Mouse (Mus musculus) left cerebral cortex, postnatal 25 days (tissue): ENCODE results near the gene Tmem108. TPM values are rescaled to one million over a fixed set of nuclear protein-coding genes. Genes with fewer than 3 reads are reported as not detected.

ENCODE experiments used
- DNase-seq, 2 experiments: peaks; one replicate each; pipeline ENCODE4 v3.0.0; 2022; ENCODE audit warnings: low spot score in 2 of 2, mixed read lengths in 1 of 2
- intact Hi-C: fragments of 180-260 bp; cut with DNase I; formaldehyde crosslinking; loops from one replicate; pipeline ENCODE4 v1.15.1; 2025
- total RNA-seq, 2 experiments: library from RNA; stranded (reverse); gene quantifications; 2 replicates each; pipeline ENCODE4 v1.2.3; 2021

Gene Tmem108
- total RNA-seq, 2 experiments from 2014 or later = 30.4 to 31.4 TPM

DNA sequence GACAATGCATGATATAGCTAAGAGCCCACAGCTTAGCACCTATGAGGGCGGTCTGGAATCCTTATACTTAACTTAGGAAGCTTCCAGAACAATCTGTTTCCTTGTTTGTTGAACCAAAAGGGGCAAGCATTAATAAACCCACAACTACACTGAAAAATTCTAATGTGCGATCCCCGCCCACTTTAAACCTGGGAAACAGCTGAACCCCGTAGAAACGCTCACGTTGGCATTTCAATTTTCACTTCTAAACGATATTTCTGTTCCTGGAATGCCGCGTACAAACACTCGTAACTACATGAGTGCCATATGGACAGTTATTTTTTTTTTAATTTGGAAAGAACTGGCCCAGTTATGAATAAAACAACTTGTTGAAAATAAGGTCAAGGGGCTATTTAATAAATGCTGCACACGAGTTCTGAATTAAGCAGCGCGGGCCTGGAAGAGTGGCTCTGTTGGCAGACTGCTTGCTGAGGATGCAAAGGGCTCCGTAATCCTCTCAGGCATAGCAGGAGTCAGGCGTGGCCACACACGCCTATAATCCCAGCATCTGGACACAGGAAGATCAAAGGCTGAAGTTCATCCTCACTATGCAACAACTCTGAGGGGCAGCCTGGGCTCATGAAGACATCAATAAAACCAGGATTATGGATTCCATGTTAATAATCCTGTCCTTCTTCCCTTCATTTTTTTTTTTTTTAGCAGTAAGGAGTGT, 34.7 kb downstream of the Tmem108 start:
- intact Hi-C loops = no loop called here
- DNase-seq = peak; percentile 31 to 42

DNA sequence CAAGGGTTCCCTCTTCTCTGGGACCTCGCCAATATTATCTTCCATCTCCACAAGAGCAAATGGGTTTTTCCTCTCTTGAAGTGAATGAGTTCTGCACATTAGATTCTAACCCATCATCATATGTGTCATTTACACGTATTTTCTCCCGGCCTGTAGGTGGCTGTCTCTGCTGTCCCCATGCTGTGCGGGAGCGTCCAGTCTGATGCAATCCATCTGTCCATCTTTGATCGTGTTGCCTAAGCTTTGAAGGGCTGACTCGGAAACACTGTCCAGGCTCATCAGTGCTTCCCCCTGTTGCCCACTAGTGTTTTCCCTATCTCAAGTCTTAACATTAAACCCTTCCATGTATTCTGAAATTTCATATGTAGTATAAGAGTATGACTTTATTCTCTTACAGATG, 36.1 kb downstream of the Tmem108 start:
- intact Hi-C loops = no loop called here

DNA sequence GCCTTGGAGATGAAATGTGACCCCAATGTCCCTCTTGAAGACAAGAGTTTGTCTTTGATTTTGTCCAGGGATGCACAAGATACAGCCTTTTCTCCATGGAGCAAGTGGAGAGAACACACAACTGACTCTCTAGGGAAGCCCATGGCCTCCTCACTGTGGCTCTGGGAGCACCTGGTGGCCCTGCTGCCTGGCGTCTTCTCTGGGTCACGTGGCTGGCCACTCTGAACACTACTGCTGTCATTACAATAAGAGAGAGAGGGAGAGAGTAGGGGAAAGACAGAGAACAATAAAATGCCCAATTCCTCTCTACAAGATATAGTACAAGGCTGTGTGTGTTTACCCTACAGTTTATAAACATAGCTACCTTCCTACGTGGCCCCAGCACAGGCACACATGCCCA, 40.2 kb downstream of the Tmem108 start:
- no peak for DNase-seq
- intact Hi-C loops = no loop called here

More for the DNA sequence above, 36.1 kb downstream of the Tmem108 start:
- DNase-seq = no peak

DNA sequence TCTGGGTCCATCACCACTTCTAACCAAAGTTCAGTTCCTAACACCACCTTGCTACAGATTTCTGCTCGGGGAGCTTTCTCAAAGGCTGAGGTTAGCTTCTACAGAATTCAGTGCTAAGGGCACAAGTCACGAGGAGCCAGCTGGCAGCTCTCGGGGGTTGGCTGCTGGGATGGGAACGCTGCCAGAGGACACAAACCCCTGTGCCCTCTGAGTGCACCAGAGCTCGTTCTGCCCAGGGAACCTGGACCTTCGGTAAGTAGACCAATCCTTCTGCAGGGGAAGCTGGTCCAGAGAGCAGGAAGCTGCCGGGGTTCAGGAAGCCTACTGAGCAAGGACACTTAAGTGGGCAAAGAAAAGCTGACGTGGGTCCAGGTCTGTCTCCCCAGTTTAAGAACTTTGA, 40.6 kb downstream of the Tmem108 start:
- DNase-seq = no peak
- intact Hi-C loops = no loop called here

DNA sequence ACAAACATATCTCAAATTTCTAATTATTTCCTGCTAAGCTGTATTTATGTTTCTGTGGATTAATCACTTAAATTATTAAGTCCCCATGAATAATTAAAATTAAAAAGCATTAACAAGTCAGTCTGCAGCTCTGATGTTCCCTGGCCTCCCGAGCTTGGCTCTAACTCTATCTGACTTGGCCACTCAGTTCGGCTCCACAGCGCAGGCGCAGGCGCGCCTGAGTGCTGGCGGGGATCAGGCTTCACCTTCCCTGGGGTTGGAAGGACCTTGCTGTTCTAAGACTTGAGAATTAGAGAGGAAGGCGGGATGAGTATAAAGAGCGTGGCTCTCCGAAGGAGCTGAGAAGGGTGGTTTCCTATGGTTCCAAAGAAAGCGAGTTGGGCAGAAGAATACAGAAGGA, 41.6 kb downstream of the Tmem108 start:
- DNase-seq = no peak
- intact Hi-C loops = no loop called here

DNA sequence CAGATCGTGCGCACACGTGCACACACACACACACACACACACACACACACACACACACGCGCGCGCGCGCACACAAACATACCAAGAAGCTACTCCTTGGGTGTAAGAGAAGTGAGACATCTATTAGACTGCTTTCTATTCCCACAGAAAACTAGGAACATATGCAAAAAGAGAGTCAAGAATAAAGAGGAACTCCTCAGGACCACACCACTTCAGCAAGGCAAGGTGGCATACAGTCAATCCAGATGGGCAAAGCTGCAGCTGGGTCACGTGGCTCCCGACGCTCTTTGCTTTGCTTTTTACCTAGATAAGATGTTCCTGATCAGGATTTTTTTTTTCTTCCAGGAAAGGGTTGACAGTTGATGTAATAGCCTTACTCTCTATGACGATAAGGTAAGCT, 45.6 kb downstream of the Tmem108 start:
- no peak for DNase-seq
- intact Hi-C loops = no loop called here

DNA sequence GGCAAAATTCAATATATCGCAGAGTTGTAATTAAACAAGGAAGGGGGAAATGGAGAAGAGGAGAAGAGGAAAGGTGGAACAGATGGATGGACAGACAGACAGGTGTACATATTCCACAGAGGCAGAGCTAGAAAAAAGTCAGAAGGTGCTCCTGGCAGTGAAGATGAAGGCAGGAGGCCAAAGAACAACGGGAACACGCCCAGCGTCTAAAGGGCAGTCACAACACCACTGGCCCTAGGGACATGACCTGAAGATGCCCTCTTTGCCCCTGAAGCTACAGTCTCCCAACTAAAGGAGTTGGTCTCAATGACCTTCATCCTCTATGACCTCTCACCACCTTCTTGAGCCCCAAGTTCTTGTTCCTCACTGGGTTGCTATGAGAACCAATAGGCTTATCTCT, 46.3 kb downstream of the Tmem108 start:
- DNase-seq = no peak
- intact Hi-C loops = no loop called here

DNA sequence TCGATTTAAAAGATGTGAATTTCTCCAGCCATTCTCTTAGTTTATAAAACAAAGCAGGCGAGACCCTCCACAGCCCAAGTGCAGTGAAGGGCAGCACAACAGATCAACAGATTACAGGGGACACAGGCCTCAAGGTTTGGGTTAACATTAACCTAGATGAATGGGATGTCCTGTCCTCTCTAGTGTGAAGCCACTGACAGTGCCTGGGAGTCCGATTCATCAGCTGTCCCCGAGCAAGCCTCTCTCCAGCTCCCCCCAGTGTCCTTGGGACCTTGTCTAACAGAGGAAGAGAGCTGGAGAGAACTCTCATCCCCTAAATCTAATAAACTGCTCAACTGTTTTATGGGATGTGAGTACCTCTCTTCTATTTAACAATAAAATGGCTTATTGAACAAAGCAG, 48.4 kb downstream of the Tmem108 start:
- DNase-seq = no peak
- intact Hi-C loops = no loop called here

DNA sequence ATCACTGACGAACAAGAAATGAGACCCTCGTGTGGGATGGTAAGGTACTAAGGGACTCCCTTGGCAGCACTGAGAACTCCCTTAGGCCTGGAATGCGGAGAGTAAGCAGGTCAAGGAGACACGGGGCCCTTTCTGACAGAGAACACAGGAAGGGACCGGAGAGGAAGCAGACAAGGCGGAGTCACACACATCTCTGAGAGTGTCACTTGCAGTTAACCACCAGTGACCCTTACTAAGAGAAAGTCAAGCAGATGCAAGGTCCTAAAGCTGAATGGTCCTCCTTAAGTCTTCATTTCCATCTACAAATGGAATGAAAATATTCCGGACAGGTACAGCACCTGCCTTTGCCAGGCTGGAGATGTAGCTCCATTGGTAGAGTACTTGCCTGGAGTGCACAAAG, 48.9 kb downstream of the Tmem108 start:
- intact Hi-C loops = no loop called here
- no peak for DNase-seq

DNA sequence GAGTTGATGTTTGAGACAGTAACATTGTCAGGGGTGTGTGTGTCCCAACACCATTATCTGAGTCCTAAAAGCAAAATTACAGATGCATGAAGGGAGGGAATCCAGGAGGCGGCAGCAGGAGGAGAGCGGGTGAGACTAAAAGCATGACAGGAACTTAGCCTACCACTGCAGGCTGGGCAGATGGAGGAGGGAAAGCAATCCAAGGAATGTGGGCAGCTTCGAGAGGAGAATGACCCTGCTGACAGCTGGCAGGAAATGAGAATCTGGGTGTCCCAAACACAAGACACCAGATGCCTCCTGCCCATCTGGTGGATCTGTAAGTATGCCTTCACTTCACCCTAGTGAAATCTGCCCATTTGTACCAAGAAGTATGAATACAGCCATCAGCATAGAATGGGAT, 51.9 kb downstream of the Tmem108 start:
- intact Hi-C loops = no loop called here
- DNase-seq = peak in 1 of 2 experiments; percentile 55

DNA sequence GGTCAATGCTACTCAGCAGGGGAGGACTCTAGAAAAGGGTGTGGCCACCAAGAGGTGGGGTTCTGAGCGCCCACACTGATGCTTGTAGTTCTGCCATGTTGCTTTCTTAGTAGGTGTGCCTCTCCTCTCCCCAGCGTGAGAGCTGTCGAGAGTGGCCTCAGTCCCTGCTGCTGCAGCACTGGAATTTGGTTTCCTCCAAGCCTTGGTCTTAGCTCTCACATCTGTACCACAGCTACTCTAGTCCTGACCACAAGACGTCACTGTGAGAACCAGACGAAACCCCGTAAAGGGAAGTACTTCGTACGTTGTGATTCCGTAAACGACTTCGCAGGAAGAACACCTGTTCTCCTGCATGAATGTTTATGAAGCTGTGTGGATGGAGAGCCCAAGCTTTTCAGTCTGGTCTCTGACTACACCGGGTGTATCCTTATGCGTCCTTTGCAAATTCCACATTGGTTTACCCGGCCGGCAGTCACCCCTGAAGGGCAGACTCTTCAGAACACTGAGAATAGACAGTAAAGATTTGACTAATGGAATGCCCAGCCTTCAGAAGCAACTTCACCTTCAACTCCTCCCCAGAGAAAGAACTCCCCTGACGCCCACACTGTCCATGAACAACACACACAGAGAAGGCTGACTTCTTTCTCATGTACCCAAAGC, 53.0 kb downstream of the Tmem108 start:
- intact Hi-C loops = no loop called here
- no peak for DNase-seq

DNA sequence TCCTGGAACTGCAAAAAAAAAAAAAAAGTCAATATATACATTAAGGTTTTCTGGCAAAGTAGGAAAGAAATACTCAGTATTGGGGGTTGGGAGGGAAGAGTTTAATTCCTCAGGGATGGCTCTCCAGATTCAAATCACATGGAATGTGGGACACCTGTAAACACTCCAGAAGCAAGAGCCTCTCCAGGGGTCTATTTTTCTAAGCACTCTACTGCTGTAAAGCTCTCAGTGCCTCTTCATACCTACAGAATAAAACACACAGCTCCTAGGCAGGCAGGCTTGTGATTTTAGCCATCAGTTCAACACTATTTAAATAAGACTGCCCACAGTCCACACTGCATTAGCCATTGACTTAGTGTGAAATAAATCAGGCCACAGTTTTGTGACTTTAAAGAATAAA, 53.8 kb downstream of the Tmem108 start:
- no peak for DNase-seq
- intact Hi-C loops = no loop called here

DNA sequence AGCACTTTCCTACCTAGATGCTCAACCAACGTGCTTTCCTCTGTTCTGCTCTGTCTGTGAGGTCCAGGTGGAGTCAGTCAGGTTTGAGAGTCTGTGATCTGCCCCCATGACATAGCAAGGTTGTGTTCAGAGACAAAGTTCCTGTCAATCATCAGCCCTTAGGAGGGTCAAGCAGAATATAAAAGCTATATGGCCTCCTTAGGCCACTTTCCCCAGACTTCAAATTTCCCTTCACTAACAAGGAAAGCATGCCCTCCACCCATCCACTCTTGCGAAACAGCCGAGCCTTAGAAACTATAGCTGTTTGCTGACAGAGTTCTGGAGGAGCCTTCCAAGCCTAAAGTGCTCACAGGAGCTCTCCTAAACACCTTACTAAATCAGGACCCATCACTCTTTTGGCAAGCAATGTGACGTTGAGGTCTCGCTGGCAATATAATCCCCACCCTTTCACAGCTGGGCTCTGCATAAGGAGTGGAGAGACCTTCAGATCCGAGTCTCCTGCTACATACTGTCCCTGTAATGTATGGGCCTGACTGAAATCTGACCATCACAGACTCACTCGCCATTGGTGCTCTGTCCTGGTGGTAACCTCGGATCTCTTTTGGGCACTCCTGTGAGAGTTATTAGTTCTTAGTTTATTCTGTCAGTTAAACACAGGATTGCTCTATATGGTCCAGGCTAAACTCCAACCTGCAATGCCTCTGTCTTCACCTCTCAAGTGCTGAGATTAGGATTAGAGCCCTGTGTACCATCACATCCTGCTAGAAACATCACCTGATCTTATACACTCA, 54.4 kb downstream of the Tmem108 start:
- intact Hi-C loops = no loop called here
- no peak for DNase-seq

DNA sequence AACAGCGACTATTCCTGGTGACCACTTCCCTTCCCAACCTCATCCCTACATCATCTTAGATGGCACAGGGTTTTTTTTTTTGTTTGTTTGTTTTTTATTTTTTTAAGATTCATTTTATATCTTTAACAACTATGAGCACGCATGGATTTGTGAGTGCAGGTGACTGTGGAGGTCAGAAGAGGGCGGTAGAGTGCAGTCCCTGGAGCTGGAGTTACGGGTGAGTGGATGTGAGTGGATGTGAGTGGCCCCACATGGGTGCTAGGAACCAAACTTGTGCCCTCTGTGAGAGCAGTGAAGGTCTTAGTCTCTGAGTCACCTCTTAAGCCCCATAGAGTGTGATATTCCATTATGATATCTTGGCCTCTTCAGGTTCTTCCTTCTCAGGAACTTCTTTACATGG, 55.9 kb downstream of the Tmem108 start:
- intact Hi-C loops = no loop called here
- no peak for DNase-seq

DNA sequence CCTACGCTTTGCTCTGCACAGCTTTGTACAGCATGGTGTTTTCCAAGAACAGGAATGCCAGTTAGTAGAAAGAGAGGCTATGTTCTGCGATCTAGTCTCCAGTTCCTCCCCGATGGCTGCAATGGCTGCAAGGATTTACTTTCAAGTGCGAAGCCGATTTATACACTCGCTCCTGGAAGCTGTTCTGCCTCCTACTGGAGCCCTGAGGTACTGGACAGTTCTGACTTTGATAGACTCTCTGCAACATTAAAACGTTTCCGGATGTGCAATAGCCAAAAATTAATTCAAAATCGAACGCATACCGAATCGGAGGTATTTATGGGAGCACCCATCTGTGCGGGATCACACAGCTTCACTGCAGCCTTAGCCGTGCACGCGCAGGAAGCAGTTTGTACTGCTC, 58.6 kb downstream of the Tmem108 start:
- intact Hi-C loops = no loop called here

DNA sequence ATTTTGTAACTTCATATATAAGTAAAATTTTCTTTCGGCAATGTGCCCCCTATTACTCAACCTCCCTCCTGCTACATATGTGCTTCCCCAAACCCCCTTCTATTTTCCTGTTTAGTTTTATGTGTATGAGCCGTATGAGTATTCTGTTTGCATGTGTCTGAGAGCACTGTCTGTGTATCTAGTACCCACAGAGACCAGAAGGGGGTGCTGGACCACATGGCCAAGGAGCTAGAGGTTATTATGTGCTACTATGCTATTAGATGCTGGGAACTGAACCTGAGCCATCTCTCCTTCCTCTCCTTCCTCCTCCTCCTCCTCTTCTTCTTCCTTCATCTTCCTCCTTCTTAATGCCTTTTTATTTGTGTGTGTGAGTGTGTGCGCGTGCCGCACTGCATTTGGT, 59.2 kb downstream of the Tmem108 start:
- intact Hi-C loops = no loop called here
- no peak for DNase-seq

More for the DNA sequence above, 58.6 kb downstream of the Tmem108 start:
- DNase-seq = no peak

DNA sequence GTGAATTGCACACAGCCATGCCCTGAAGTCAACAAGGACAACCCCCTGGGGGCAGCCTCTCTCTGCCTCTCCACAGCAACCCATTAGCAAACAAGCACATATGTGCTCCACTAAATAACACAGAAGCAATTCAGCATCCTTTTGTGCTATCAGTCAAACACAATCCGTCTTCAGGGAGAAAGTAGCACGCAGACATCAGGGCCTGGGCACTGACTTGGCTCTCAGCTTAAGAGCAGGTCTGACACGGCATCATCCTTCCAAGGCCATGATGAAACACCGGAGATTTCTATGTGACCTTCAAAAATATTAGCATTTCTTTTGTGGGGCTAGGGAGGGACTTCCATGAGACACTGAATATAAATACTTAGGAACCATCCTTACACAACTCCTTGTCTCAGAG, 60.2 kb downstream of the Tmem108 start:
- DNase-seq = no peak
- intact Hi-C loops = no loop called here

DNA sequence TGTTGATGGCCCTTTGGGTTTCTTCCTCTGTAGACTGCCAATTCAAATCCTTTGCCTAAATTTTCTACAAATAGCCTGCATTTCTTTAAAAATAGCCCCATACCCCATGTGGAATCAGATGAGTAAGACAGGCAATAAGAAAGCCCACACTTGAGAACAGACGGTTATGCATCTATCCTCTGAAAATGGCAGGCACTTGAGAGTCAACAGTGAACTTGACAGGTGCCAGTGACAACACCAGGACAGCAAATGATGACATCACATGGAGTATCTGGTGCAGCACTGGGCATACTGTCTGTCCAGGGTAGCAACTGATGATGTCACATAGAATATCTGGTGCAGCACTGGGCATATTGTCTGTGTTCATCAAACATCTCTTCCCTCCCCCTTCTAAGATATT, 61.4 kb downstream of the Tmem108 start:
- peak; percentile 31 to 84 for DNase-seq
- intact Hi-C loops = no loop called here

DNA sequence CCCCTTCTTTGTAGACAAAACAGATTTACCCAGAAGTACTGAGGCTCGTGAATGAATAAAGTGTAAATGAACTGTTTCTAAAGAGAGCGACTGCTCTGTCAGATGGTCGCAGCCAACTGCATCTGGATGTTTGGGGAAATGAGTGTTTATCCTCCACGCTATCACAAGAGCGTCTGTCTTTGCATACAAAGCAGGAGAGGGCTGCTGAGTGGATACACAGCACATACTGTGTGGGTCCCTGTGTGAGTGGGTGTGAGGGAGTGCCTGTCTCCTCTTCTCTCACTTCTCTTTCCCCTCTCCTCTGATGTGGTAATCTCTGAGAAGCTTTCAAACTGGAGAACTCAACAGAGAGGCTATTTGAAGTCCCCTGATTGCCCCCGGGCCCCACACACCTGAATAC, 64.7 kb downstream of the Tmem108 start:
- intact Hi-C loops = no loop called here
- peak; percentile 23 to 56 for DNase-seq

DNA sequence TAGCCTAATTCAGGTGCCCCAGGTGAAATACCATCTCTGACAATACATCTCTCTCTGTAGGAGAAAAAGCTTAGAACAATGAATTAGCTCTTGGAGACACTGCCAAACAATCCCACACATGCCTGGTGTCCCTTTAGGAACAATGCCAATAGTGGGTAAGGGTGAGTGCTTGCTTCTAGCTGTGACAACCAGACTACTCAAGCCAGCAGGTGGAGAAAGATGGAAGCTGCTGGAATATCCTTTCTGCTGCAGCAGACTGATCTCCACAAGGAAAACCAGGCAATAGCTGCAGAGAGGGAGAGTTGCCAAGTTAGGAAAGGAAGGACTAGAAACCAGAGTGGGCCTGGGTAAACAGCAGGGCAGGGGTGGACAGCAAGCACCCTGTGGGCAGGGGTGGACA, 67.8 kb downstream of the Tmem108 start:
- intact Hi-C loops = loop anchor here (5.0 kb wide), 1 partner anchor 67 kb away; no protein-coding TSS in a partner anchor
- DNase-seq = peak in 1 of 2 experiments; percentile 49

DNA sequence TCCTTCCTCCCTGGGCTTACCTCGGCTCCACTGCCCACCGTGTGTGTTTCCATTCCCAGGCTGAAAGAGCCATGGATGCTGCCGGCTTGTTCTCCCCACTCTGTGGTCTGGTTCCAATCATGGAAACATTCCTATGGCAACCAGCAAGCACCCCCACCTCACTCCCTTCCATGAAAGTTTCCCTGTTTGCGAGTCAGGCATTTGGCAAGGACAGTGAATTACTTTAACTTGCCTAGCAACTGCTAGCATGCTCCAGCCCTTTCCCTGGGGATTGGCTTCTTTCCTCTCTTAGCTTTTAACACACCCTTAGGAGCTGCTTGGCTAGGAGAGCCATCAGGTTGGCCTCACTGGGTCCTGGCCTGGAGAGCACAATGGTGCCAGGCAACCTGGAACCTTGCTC, 68.9 kb downstream of the Tmem108 start:
- intact Hi-C loops = loop anchor here (5.0 kb wide), 1 partner anchor 65 kb away; no protein-coding TSS in a partner anchor
- DNase-seq = peak; percentile 51 to 85
